In the genomic region with DNA sequence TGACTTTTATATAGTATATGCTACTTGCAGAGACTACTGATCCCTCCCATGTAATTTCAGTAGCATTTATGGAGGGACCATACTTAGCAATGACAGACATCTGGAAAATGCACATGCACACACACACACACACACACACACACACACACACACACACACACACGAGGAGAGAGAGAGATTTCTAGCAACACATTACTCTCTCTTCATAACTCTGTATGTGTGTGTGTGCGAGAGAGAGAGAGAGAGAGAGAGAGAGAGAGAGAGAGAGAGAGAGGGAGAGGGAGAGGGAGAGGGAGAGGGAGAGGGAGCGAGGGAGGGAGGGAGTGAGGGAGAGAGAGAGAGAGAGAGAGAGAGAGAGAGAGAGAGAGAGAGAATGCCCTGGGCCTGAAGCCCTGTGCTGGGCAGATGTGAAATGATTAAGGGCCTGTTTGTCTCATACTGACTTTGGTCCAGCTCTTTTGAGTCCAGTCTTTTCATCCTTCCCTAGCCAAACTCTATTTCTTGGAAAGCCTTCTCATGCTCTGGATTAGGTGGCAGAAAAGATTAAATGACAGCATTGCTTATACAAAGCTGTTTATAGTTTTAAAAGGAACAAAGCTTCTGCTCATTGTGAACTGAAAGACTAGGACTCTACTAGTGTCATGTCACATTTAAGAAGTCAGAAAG, we compare ENCODE assay signal across 17 mouse cellular contexts.
"Had no signal": no experiment of that assay in that cellular context is flagged by ENCODE, and none has a peak within 500 bp of the region (broad histone marks: within the 10 kb centered on the region; RNA-seq: fewer than 3 reads in every experiment).

No protein-coding gene starts in this region.

- H3K4me3 ChIP-seq: left cerebral cortex, adult 2 months; liver, embryonic 13.5 days; megakaryocyte, embryonic 14.5 days; midbrain, embryonic 10.5 days; midbrain, embryonic 13.5 days; myocyte; neural tube, embryonic 13.5 days had no signal

- ATAC-seq: intestine, embryonic 16.5 days; midbrain, embryonic 13.5 days; midbrain, embryonic 16.5 days had no signal

- H3K36me3 ChIP-seq: liver, embryonic 13.5 days; midbrain, embryonic 10.5 days; midbrain, embryonic 13.5 days; neural tube, embryonic 13.5 days had no signal

- DNase-seq: kidney, adult 18-20 months; kidney, postnatal 36 days; layer of hippocampus, postnatal 36 days; liver, embryonic 13.5 days; retina, postnatal 1 day; right cerebral cortex, postnatal 25 days; thymus, adult 18-20 months; thymus, postnatal 36 days had no signal

- H3K9ac ChIP-seq: liver, embryonic 13.5 days; midbrain, embryonic 13.5 days; neural tube, embryonic 13.5 days had no signal

- H3K4me2 ChIP-seq: liver, embryonic 13.5 days; midbrain, embryonic 13.5 days; neural tube, embryonic 13.5 days had no signal

- H3K27ac ChIP-seq: kidney, postnatal 0 days; left cerebral cortex, adult 2 months; liver, embryonic 13.5 days; midbrain, embryonic 10.5 days; midbrain, embryonic 13.5 days; neural tube, embryonic 13.5 days had no signal

- H3K27me3 ChIP-seq: liver, embryonic 13.5 days; midbrain, embryonic 13.5 days; neural tube, embryonic 13.5 days had no signal

- H3K9me3 ChIP-seq: liver, embryonic 13.5 days; midbrain, embryonic 10.5 days; midbrain, embryonic 13.5 days; neural tube, embryonic 13.5 days had no signal

- H3K4me1 ChIP-seq: liver, embryonic 13.5 days; midbrain, embryonic 10.5 days; midbrain, embryonic 13.5 days; neural tube, embryonic 13.5 days had no signal
